Mouse (Mus musculus) kidney, embryonic 15.5 days (tissue): ENCODE measurements at regions not wholly inside any gene's neighbourhood (a gene's known extent, or its start where the extent isn't known, plus 50 kb on each side); places are given as distances from the start of the nearest gene placed in this dataset.

ENCODE experiments used
- ATAC-seq: fragments of 200-750 bp; cut with Nextera tagmentation; replicated peaks from 2 replicates; pipeline ENCODE4 v1.8.0; 2017; ENCODE audit warnings: moderate TSS enrichment; ENCODE audit not compliant: low FRiP score
- H3K27ac ChIP-seq: fragments of 300-500 bp; sonication (generic); 2 replicates; pipeline ENCODE4 v1.5.1; 2015; ENCODE audit warnings: mild to moderate bottlenecking, inconsistent platforms
- H3K27me3 ChIP-seq: fragments of 300-500 bp; sonication (generic); 2 replicates; pipeline ENCODE4 v1.6.1; 2015; ENCODE audit warnings: inconsistent platforms
- H3K36me3 ChIP-seq: fragments of 300-500 bp; sonication (generic); 2 replicates; pipeline ENCODE4 v1.6.1; 2015; ENCODE audit warnings: inconsistent platforms
- H3K4me1 ChIP-seq: fragments of 300-500 bp; sonication (generic); 2 replicates; pipeline ENCODE4 v1.6.1; 2015; ENCODE audit warnings: inconsistent platforms
- H3K4me2 ChIP-seq: fragments of 300-500 bp; sonication (generic); 2 replicates; pipeline ENCODE4 v1.6.1; 2015; ENCODE audit warnings: moderate library complexity, mild to moderate bottlenecking, inconsistent platforms
- H3K4me3 ChIP-seq: fragments of 300-500 bp; sonication (generic); replicated peaks from 2 replicates; pipeline ENCODE4 v1.5.1; 2015; ENCODE audit warnings: mild to moderate bottlenecking, inconsistent platforms
- H3K9ac ChIP-seq: fragments of 300-500 bp; sonication (generic); 2 replicates; pipeline ENCODE4 v1.6.1; 2015; ENCODE audit warnings: mild to moderate bottlenecking, inconsistent platforms
- H3K9me3 ChIP-seq: fragments of 300-500 bp; sonication (generic); replicated peaks from 2 replicates; pipeline ENCODE4 v1.6.1; 2016; ENCODE audit warnings: inconsistent platforms
- WGBS: fragments of 180-500 bp; shearing (Covaris S2); methylation state at CpG from one replicate; pipeline ENCODE4 v1.1.7; 2015; ENCODE audit warnings: mixed read lengths; 5-methylcytosine and 5-hydroxymethylcytosine counted together

- no peak overlapping the region for H3K4me2 ChIP-seq
- WGBS, result 16% methylated on average over 1 of the region's 1 CpGs
- H3K36me3 ChIP-seq, result no peaks in the 10 kb centered on the region
- no peaks in the 10 kb centered on the region for H3K9me3 ChIP-seq
- no peaks in the 10 kb centered on the region for H3K27me3 ChIP-seq
- ATAC-seq, result no peak
- H3K4me1 ChIP-seq, result no peaks in the 10 kb centered on the region
- no peak overlapping the region for H3K9ac ChIP-seq
- no peak overlapping the region for H3K27ac ChIP-seq
- no peak overlapping the region for H3K4me3 ChIP-seq
These were observed 60.1 kb upstream of the Kcnj6 start for GRCm38 (mm10) chr16:95057596-95057995.

- Histone ChIP-seq H3K9me3 (no peaks in the 10 kb centered on the region), H3K36me3 (no peaks in the 10 kb centered on the region), H3K27ac (no peak overlapping the region), H3K4me2 (no peak overlapping the region), H3K9ac (no peak overlapping the region), H3K27me3 (no peaks in the 10 kb centered on the region), H3K4me3 (no peak overlapping the region), H3K4me1 (no peaks in the 10 kb centered on the region)
- no peak for ATAC-seq
- WGBS, result 89% methylated on average over 6 of the region's 6 CpGs
These were observed 66.9 kb upstream of the Kcnj6 start for GRCm38 (mm10) chr16:95064423-95064822.

- no peak overlapping the region for H3K9ac ChIP-seq
- H3K27ac ChIP-seq, result no peak overlapping the region
- H3K4me3 ChIP-seq, result no peak overlapping the region
- no peaks in the 10 kb centered on the region for H3K27me3 ChIP-seq
- no peaks in the 10 kb centered on the region for H3K36me3 ChIP-seq
- H3K4me2 ChIP-seq, result no peak overlapping the region
- ATAC-seq, result no peak
- 87% methylated on average over 3 of the region's 3 CpGs for WGBS
- H3K4me1 ChIP-seq, result no peaks in the 10 kb centered on the region
- no peaks in the 10 kb centered on the region for H3K9me3 ChIP-seq
These were observed 69.2 kb upstream of the Kcnj6 start for GRCm38 (mm10) chr16:95066687-95067086.

- H3K4me2 ChIP-seq, result no peak overlapping the region
- H3K36me3 ChIP-seq, result no peaks in the 10 kb centered on the region
- no peaks in the 10 kb centered on the region for H3K9me3 ChIP-seq
- H3K27ac ChIP-seq, result no peak overlapping the region
- no peak for ATAC-seq
- no peaks in the 10 kb centered on the region for H3K4me1 ChIP-seq
- H3K4me3 ChIP-seq, result no peak overlapping the region
- WGBS, result 66% methylated on average over 6 of the region's 6 CpGs
- H3K9ac ChIP-seq, result no peak overlapping the region
- H3K27me3 ChIP-seq, result no peaks in the 10 kb centered on the region
These were observed 95.1 kb upstream of the Kcnj6 start for GRCm38 (mm10) chr16:95092471-95093221.

GRCm38 (mm10) chr16:95093753-95094152 lies 96.3 kb upstream of the Kcnj6 start:
- H3K9me3 ChIP-seq, result no peaks in the 10 kb centered on the region
- H3K36me3 ChIP-seq, result no peaks in the 10 kb centered on the region
- no peak overlapping the region for H3K4me3 ChIP-seq
- ATAC-seq, result peak; percentile 75; the same call in 1 of the 2 replicates
- H3K27ac ChIP-seq, result no peak overlapping the region
- 25% methylated on average over 10 of the region's 10 CpGs for WGBS
- H3K4me1 ChIP-seq, result no peaks in the 10 kb centered on the region
- H3K4me2 ChIP-seq, result no peak overlapping the region
- no peak overlapping the region for H3K9ac ChIP-seq
- no peaks in the 10 kb centered on the region for H3K27me3 ChIP-seq

GRCm38 (mm10) chr16:95100954-95101353 lies 103.5 kb upstream of the Kcnj6 start:
- Histone ChIP-seq H3K36me3 (no peaks in the 10 kb centered on the region), H3K27ac (no peak overlapping the region), H3K9me3 (no peaks in the 10 kb centered on the region), H3K9ac (no peak overlapping the region), H3K4me2 (no peak overlapping the region), H3K4me3 (no peak overlapping the region), H3K4me1 (peaks cover 7% of the 10 kb centered on the region; the same call in 1 of the 2 replicates), H3K27me3 (no peaks in the 10 kb centered on the region)
- no peak for ATAC-seq
- WGBS, result 37% methylated on average over 9 of the region's 9 CpGs

GRCm38 (mm10) chr16:95117531-95117930 lies 120.0 kb upstream of the Kcnj6 start:
- ATAC-seq, result no peak
- H3K27me3 ChIP-seq, result 0 out of 2 replicates have a peak, but pooled peaks cover 2% of the 10 kb centered on the region
- H3K4me2 ChIP-seq, result no peak overlapping the region
- no peak overlapping the region for H3K4me3 ChIP-seq
- no peaks in the 10 kb centered on the region for H3K36me3 ChIP-seq
- no peak overlapping the region for H3K9ac ChIP-seq
- WGBS, result 23% methylated on average over 8 of the region's 8 CpGs
- no peak overlapping the region for H3K27ac ChIP-seq
- peaks cover 9% of the 10 kb centered on the region; the same call in 1 of the 2 replicates for H3K4me1 ChIP-seq
- no peaks in the 10 kb centered on the region for H3K9me3 ChIP-seq

- no peaks in the 10 kb centered on the region for H3K9me3 ChIP-seq
These were observed 121.8 kb upstream of the Kcnj6 start for GRCm38 (mm10) chr16:95119293-95119692.

GRCm38 (mm10) chr16:95122048-95122447 lies 124.5 kb upstream of the Kcnj6 start:
- ATAC-seq, result no peak
- Histone ChIP-seq H3K4me2 (no peak overlapping the region), H3K9ac (no peak overlapping the region), H3K27ac (no peak overlapping the region), H3K36me3 (no peaks in the 10 kb centered on the region), H3K4me1 (peaks cover 11% of the 10 kb centered on the region; the same call in 1 of the 2 replicates), H3K27me3 (0 out of 2 replicates have a peak, but pooled peaks cover 2% of the 10 kb centered on the region), H3K9me3 (no peaks in the 10 kb centered on the region), H3K4me3 (no peak overlapping the region)
- 8% methylated on average over 7 of the region's 7 CpGs for WGBS

More at GRCm38 (mm10) chr16:95119293-95119692, 121.8 kb upstream of the Kcnj6 start:
- no peak overlapping the region for H3K4me2 ChIP-seq
- no peaks in the 10 kb centered on the region for H3K36me3 ChIP-seq
- 51% methylated on average over 4 of the region's 4 CpGs for WGBS
- H3K9ac ChIP-seq, result no peak overlapping the region
- 0 out of 2 replicates have a peak, but pooled peaks cover 2% of the 10 kb centered on the region for H3K27me3 ChIP-seq
- ATAC-seq, result no peak
- H3K4me1 ChIP-seq, result peaks cover 11% of the 10 kb centered on the region; the same call in 1 of the 2 replicates
- no peak overlapping the region for H3K4me3 ChIP-seq
- H3K27ac ChIP-seq, result no peak overlapping the region

- no peak for ATAC-seq
- peaks cover 1% of the 10 kb centered on the region; the same call in 1 of the 2 replicates for H3K4me1 ChIP-seq
- H3K27ac ChIP-seq, result no peak overlapping the region
- no peaks in the 10 kb centered on the region for H3K36me3 ChIP-seq
- H3K27me3 ChIP-seq, result no peaks in the 10 kb centered on the region
- no peaks in the 10 kb centered on the region for H3K9me3 ChIP-seq
- H3K4me2 ChIP-seq, result no peak overlapping the region
- no peak overlapping the region for H3K9ac ChIP-seq
- WGBS, result 3% methylated on average over 8 of the region's 8 CpGs
- no peak overlapping the region for H3K4me3 ChIP-seq
These were observed 129.7 kb upstream of the Kcnj15 start for GRCm38 (mm10) chr16:95127616-95128015.

GRCm38 (mm10) chr16:95131815-95132214 lies 125.5 kb upstream of the Kcnj15 start:
- H3K36me3 ChIP-seq, result no peaks in the 10 kb centered on the region
- no peaks in the 10 kb centered on the region for H3K4me1 ChIP-seq
- ATAC-seq, result no peak
- H3K4me3 ChIP-seq, result no peak overlapping the region
- 75% methylated on average over 5 of the region's 5 CpGs for WGBS
- H3K27me3 ChIP-seq, result no peaks in the 10 kb centered on the region
- H3K27ac ChIP-seq, result no peak overlapping the region
- H3K9ac ChIP-seq, result no peak overlapping the region
- H3K9me3 ChIP-seq, result no peaks in the 10 kb centered on the region
- no peak overlapping the region for H3K4me2 ChIP-seq

- no peak overlapping the region for H3K4me2 ChIP-seq
These were observed 118.5 kb upstream of the Kcnj15 start for GRCm38 (mm10) chr16:95138809-95139208.

More at GRCm38 (mm10) chr16:95138809-95139208, 118.5 kb upstream of the Kcnj15 start:
- 41% methylated on average over 3 of the region's 3 CpGs for WGBS
- Histone ChIP-seq H3K36me3 (no peaks in the 10 kb centered on the region), H3K27ac (no peak overlapping the region), H3K9me3 (no peaks in the 10 kb centered on the region), H3K4me3 (no peak overlapping the region), H3K9ac (no peak overlapping the region), H3K27me3 (no peaks in the 10 kb centered on the region), H3K4me1 (no peaks in the 10 kb centered on the region)
- peak; percentile 70 for ATAC-seq
